Mouse (Mus musculus) heart, postnatal 14 days (tissue): ENCODE measurements around the gene Trim38. TPM values are rescaled to one million over a fixed set of nuclear protein-coding genes. Genes with fewer than 3 reads are reported as not detected.
"Not testable (repeated sequence)": the region's sequence is repeated elsewhere in the genome, so short reads cannot be mapped to it uniquely, and the experiment has no call there.

ENCODE experiments used
- DNase-seq, 2 experiments: peaks; one replicate each; pipeline ENCODE4 v3.0.0; 2021 to 2022
- intact Hi-C: fragments of 180-260 bp; cut with DNase I; formaldehyde crosslinking; loops from one replicate; pipeline ENCODE4 v1.15.1; 2025
- long read RNA-seq, 2 experiments: library from polyadenylated mRNA; stranded (forward); transcript quantifications; one replicate each; pipeline ENCODE4 v2.0.0; 2021
- total RNA-seq, 2 experiments: library from RNA; stranded (reverse); gene quantifications; 2 replicates each; pipeline ENCODE4 v1.2.3; 2021

The Trim38 gene
- total RNA-seq, result not detected
- long read RNA-seq, experiment 1, result 0 reads
- long read RNA-seq, experiment 2, result 0 reads

- DNase-seq, intact Hi-C loops: not testable (repeated sequence)
Observed at GRCm38 (mm10) chr13:23769613-23770012, at the start of gene Trim38. Gene Trim38 (plus strand): TSS chr13:23769913.

DNA sequence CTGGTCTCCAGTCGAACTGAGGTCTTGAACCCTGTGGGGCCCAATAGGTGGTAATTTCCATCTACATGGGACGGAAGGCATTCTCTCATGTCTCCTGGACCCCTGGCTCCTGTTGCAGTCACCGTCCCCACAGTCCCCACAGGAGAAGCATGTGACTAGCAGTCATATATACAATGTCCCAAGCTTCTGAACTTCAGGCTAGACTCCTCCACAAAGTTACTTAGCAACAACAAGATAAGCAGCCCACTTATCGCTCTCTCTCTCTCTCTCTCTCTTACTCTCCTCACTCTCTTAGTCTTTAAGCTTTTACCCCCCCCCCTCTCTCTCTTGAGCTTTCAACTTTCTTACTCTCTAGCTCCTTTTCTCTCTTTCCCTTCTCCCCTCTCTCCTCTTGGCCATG, 45.5 kb upstream of the Trim38 start:
- intact Hi-C loops, result no loop called here
- DNase-seq, result no peak

GRCm38 (mm10) chr13:23725213-23725612, 44.5 kb upstream of the Trim38 start:
- no peak for DNase-seq

DNA sequence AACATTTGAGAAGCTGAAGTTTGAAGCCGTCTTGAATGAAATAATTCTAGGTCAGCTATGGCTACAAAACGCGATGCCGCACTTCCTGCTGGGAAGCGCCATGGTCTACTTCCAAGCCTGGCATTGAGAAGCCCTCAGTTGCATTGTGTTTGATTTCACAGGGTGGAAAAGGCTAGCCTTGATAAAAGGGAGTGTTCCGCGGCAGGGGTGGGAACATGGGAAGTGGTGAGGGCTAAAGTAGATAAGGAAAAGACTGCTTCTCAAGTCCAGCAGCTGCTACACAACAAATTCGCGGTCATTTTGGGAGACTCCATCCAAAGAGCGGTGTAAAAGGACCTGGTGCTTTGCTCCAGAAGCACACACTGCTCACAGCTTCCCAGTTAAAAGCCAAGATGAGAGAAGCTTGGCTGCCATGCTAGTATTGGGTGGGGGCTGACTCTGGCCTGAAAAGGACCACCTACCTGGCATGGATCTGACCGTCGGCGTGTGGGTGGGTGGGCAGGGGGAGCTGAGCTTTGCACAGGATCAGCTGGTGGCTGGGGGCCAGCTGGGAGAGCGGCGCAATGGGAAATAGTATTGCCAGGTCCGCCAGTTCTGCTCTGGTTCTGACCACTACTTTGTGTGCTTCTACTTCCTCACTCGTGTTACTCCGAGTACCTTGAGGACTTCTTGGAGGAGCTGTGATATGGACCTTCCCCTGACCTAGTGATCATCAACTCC, 41.1 kb upstream of the Trim38 start:
- intact Hi-C loops, result no loop called here
- DNase-seq, result no peak

More at GRCm38 (mm10) chr13:23725213-23725612, 44.5 kb upstream of the Trim38 start:
- intact Hi-C loops, result no loop called here

- intact Hi-C loops, result no loop called here
- no peak for DNase-seq
Observed at GRCm38 (mm10) chr13:23729192-23729525, 40.6 kb upstream of the Trim38 start.

DNA sequence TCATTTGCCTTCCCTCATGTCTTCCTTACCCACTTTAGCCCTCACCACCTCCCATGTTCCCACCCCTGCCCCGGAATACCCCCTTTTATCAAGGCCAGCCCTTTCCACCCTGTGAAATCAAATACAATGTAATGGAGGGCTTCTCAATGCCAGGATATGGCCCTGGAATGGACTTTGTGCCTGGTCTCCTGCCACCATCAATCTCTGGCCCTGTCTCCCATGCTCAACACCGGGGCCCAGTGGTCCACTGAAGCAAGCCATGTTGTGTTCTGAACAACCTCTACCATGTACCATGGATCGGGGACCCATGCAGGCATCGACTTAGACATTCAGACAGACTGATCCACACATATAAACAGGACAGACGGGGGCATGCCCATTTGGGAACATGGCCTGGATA, 40.0 kb upstream of the Trim38 start:
- intact Hi-C loops, result loop anchor here (10.0 kb wide), 1 partner anchor 45 kb away; the partner anchor contains the start of genes Hist1h2ac and Hist1h2bc
- no peak for DNase-seq

DNA sequence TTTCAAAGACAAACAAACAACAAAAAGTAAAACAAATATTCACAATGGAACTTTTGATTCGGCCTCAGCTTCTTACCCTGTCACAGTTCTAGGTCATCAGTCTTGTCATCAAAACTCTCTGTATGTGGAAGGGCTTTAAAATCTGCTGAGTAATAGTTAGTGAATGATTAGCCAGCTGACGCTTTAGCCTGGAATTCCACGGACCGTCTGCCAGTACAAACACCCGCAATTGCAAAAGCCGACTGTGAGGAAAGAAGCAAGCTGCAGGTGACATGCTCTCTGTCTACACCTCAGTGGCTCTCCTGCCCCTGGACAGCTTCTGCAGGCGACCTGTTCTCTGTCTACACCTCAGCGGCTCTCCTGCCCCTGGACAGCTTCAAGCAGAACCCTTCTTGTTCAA, 39.2 kb upstream of the Trim38 start:
- intact Hi-C loops, result loop anchor here (10.0 kb wide), 1 partner anchor 46 kb away; the partner anchor contains the start of genes Hist1h2ac and Hist1h2bc
- DNase-seq, result peak in 1 of 2 experiments; percentile 41

DNA sequence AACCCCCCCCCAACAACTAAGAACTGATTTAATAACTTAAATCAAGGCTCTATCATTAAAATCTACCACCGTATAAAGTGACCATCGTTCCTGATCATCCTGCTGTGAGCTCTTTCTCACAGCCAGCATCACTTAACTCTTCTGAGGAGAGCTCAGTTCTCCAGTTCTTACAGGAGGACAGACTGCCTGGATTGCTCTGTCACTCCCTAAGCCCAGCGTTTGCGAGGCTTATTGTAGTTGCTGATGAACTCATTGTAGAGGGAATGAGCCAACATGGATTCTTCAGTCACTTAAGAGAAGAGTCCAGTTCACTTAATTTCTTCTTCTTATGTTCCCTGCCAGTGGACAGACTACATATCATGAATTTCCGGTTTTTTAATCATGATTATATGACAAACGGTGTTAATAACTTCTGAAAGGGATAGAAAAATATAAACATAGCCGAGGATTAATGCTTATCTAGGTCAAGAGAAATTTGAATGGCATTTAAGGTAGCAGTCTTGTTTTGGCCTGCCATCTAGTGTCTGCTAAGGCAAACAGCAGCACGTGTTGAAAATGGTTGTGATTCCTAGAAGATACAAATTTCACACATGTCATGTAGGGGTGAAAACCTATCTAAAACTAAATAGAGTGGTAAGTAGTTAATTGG, 37.4 kb upstream of the Trim38 start:
- intact Hi-C loops, result loop anchor here (1.0 to 10.0 kb wide), 2 partner anchors 31 to 47 kb away; partner anchors contain the start of genes Hist1h2ac and Hist1h2bc
- DNase-seq, result peak in 1 of 2 experiments; percentile 50

DNA sequence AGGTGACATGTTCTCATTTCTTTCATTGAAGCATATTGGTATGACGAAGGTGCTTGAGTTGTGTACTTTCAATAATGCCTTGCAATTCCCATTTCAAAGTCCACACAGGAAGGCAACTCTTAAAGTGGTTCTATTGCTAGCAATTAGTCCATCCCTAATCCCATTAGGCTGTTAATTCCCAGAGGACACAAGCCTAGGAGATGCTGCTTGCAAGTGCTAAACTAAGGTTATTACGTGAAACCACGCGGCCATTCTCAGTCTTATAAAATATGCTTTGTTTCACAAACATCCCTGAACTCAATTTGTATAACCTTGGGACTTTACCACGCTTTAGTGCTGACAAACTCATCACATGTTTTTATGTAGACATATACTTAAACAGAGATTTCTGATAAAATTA, 32.6 kb upstream of the Trim38 start:
- intact Hi-C loops, result loop anchor here (5.0 to 10.0 kb wide), 2 partner anchors 52 to 155 kb away; partner anchors contain the start of genes Hist1h2ac, Hist1h2bc and Hist1h4d
- no peak for DNase-seq

DNA sequence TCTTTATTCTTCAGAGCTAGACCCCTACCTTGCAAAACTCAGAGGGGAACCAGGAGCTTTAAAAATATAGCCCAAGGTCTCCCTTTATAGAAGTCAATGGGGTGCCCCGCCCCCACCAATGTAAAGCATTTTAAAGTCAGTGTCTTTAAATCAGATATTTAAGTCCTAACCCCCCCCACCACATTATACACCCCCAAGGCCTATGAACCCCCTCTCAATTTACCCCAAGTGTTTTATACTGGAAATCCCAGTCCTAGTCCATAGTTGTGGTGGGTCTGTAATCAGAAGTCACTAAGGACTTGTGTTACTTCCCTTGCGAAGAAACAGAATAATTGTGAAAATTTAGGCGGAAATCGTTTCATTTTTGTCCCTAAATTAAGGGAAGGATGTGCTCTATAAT, 31.7 kb upstream of the Trim38 start:
- intact Hi-C loops, result loop anchor here (2.0 to 10.0 kb wide), 3 partner anchors 53 to 156 kb away; partner anchors contain the start of genes Hist1h1e, Hist1h2ac, Hist1h2bc and Hist1h4d
- DNase-seq, result no peak

DNA sequence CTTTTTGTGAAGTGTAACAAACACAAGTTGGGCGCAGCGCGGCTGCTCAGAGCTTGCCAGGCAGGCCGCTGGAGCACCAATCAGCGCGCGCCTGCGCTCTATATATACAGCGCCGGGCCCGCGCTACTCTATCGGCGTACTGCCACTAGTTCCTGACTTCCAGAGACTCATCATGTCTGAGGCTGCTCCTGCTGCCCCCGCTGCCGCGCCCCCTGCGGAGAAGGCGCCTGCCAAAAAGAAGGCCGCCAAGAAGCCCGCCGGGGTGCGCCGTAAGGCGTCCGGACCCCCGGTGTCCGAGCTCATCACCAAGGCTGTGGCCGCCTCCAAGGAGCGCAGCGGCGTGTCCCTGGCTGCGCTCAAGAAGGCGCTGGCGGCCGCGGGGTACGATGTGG, 31.0 kb upstream of the Trim38 start, which contains the start of gene Hist1h1c:
TSS of gene Hist1h1c (plus strand) at position 132 of the 392 bp plus-strand sequence.
- DNase-seq, result peak; percentile 91 to 95
- intact Hi-C loops, result loop anchor here (2.0 to 10.0 kb wide), 3 partner anchors 54 to 156 kb away; partner anchors contain the start of genes Hist1h1e, Hist1h2ac, Hist1h2bc and Hist1h4d

- DNase-seq, result peak; percentile 89
- intact Hi-C loops, result loop anchor here (2.0 to 10.0 kb wide), 3 partner anchors 54 to 157 kb away; partner anchors contain the start of genes Hist1h1e, Hist1h2ac, Hist1h2bc and Hist1h4d
Observed at GRCm38 (mm10) chr13:23739069-23739921, 30.4 kb upstream of the Trim38 start.

DNA sequence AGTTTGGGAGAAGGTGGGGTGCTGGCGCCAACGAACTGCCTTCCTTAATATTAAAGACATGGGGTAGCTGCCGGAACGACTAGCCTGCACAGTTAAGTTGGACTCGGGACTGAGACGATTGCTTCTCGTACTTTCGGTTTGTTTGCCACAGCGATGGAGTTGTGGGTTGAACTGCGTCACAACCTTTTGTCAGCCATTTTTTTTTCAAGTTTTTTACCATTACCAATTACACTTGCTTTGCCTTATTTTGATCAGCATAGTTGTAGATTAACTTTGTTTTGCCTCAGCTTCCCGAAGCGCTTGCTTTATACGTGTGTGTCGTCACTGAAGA, 29.8 kb upstream of the Trim38 start:
- no peak for DNase-seq
- intact Hi-C loops, result loop anchor here (2.0 to 10.0 kb wide), 3 partner anchors 55 to 158 kb away; partner anchors contain the start of genes Hist1h1e, Hist1h2ac, Hist1h2bc and Hist1h4d

DNA sequence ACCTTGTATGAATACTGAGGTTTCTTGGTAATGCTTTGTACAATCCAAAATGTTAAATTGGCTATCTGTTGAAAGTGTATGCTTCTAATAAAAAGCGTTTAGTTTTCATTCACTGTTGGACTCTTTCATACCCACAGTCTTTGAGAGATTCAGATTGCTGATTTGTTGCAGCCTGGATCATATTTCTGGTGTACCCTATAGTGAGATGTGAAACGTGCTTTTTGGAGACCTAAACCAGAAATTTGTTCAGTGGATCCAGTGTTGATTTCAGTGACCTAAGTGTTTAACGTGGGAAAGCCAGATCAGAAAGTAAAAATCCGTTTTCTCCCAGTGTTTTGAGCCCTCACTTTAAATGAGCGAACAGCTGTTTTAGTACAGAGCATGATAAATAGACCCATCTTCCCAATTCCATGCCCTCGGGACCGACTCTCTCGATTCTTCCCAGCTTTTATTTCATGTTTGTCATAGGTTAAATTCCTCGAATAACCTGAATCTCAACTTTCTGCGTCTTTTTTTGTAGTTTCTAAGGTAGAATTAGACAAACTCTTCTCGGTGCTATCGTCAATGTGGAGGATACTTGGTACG, 29.4 kb upstream of the Trim38 start:
- DNase-seq, result no peak
- intact Hi-C loops, result no loop called here

GRCm38 (mm10) chr13:23740910-23741309, 28.8 kb upstream of the Trim38 start:
- intact Hi-C loops, result no loop called here
- no peak for DNase-seq

DNA sequence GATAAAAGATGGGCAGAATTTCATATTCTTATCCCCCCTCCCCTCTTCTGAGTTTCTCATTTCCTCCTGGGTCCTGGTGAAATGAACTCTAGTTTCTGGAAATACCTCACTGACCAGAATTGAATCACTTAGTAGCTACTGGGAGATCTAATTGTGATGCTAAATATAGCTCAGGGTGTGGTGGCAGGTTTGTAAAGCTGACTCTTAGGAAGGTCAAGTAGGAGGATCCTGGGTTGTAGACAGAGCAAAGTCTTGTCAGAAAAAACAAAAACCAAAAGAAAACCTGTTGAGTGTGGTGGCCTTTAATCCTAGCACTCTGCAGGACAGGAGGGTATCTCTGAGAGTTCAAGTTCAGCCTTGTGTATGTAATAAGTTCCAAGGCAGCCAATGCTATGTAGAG, 27.7 kb upstream of the Trim38 start:
- intact Hi-C loops, result no loop called here

DNA sequence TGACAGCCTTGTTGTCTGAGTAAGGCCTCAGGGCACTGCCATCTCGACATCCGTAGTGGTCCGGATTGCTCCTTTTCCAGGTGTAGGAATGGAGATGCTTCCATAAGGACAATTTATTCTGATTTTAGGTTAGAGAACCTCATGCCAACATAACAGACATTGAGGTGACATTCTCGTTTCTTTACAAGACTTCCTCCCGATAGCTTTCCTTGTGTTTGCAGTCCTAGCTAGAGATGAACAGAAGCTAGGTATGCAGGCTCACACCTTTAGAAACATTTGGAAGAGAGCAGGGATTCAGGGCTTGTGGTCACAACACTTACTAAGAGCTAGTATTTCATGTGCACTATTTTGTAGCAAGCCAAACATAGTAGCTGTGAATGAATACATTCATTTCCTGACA, 26.5 kb upstream of the Trim38 start:
- no peak for DNase-seq
- intact Hi-C loops, result no loop called here

More for the DNA sequence above, 27.7 kb upstream of the Trim38 start:
- no peak for DNase-seq

GRCm38 (mm10) chr13:23743963-23744362, 25.8 kb upstream of the Trim38 start:
- intact Hi-C loops, result no loop called here
- DNase-seq, result no peak
